8 mouse cellular contexts compared by ENCODE assay signal in the genomic region with DNA sequence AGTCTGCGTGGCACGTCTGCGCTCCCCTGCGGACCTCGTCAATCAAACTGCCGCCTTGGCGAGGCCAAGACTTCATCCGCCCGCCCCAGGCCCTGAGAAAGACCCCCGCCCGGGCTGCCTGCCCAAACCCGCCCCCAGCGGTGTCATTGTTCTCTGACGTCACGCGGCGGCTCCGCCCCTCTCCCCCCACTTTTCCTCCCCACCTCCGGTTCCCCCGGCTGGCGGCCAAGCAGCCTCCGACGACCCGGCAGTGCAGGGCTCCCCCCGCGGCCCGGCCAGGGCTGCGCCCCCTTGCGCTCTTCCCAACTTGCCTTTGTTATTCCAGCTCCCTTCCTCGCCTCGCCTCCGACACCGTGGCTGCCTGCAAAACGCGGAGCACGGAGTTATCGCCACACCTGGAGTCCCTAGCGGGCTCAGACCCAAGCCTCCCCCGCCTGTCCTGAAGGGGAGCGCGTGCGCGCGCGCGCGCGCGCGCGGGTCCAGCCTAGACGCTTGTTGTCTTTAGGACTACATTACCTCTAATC. TPM values are rescaled to one million over a fixed set of nuclear protein-coding genes. Genes with fewer than 3 reads are reported as not detected.
DNase-seq lines count a peak whose midpoint lies in the region; ATAC-seq and TF ChIP-seq lines count a peak whose summit lies in the region.

No protein-coding gene starts in this region.

- peak overlapping the region; percentile 97 for H3K9ac ChIP-seq in heart, embryonic 13.5 days
- H3K9ac ChIP-seq in kidney, postnatal 0 days (ENCODE audit: low read depth, low read length), result peak overlapping the region; percentile 95
- peak overlapping the region; percentile 84 for H3K9ac ChIP-seq in liver, adult 2 months (ENCODE audit: low read depth, low read length)

- no peaks in the 10 kb centered on the region for H3K4me1 ChIP-seq in embryonic fibroblast, embryonic 13.5 days (ENCODE audit: control insufficient read depth, insufficient read depth, low read length)
- H3K4me1 ChIP-seq in heart, embryonic 13.5 days, result peaks cover 62% of the 10 kb centered on the region
- H3K4me1 ChIP-seq in kidney, postnatal 0 days (replicated peaks; ENCODE audit: insufficient read depth, low read length), result peaks cover 25% of the 10 kb centered on the region
- peaks cover 11% of the 10 kb centered on the region for H3K4me1 ChIP-seq in liver, adult 2 months (ENCODE audit: control insufficient read depth, insufficient read depth, low read length)

- TF ChIP-seq CTCF in embryonic fibroblast, embryonic 13.5 days (IDR thresholded peaks at IDR 0.05; ENCODE audit: borderline replicate concordance, insufficient read depth, low read length), result peak; percentile 51; the same call in 1 of the 2 replicates
- peak; percentile 78 for TF ChIP-seq CTCF in kidney, postnatal 0 days (IDR thresholded peaks at IDR 0.05; ENCODE audit: low read depth)
- peak; percentile 64 for TF ChIP-seq CTCF in liver, adult 2 months (IDR thresholded peaks at IDR 0.05; ENCODE audit: low read depth, low read length)

- peaks cover 18% of the 10 kb centered on the region for H3K79me2 ChIP-seq in liver, adult 2 months (ENCODE audit: control insufficient read depth, insufficient read depth, low read length)

- H3K4me2 ChIP-seq in heart, embryonic 13.5 days, result peak overlapping the region; percentile 99
- H3K4me2 ChIP-seq in kidney, postnatal 0 days (ENCODE audit: low read length), result peak overlapping the region; percentile 93

- peak; percentile 96 for DNase-seq in 416B (ENCODE audit: low read depth)
- peak; percentile 91 to 92 for DNase-seq in adrenal gland, postnatal 4 days (ENCODE audit: low spot score in 2 of 2)
- peak; percentile 99 for DNase-seq in kidney, postnatal 0 days (ENCODE audit: low spot score)
- peak; percentile 90 for DNase-seq in liver, adult 2 months (ENCODE audit: extremely low read depth, low read depth, low spot score)
- peak; percentile 81 to 82 for DNase-seq in spleen, postnatal 36 days (ENCODE audit: low spot score in 2 of 2)

- H3K9me3 ChIP-seq in heart, embryonic 13.5 days, result no peaks in the 10 kb centered on the region
- no peaks in the 10 kb centered on the region for H3K9me3 ChIP-seq in kidney, postnatal 0 days (replicated peaks; ENCODE audit: low read length)

- peak; percentile 47 for TF ChIP-seq POLR2A in embryonic fibroblast, embryonic 13.5 days (IDR thresholded peaks at IDR 0.05; ENCODE audit: low read depth, low read length)
- TF ChIP-seq POLR2A in liver, adult 2 months (IDR thresholded peaks at IDR 0.05; ENCODE audit: extremely low read depth, insufficient read depth, low read length), result no peak

- peak overlapping the region; percentile 39 for H3K27ac ChIP-seq in embryonic fibroblast, embryonic 13.5 days (ENCODE audit: insufficient read depth, low read length)
- peak overlapping the region; percentile 100 for H3K27ac ChIP-seq in heart, embryonic 13.5 days (replicated peaks)
- H3K27ac ChIP-seq in kidney, postnatal 0 days, result peak overlapping the region; percentile 100
- peak overlapping the region; percentile 77 for H3K27ac ChIP-seq in liver, adult 2 months (replicated peaks; ENCODE audit: insufficient read depth, low read depth, low read length)

- WGBS in heart, embryonic 13.5 days, result under 1% methylated on average over 36 of the region's 52 CpGs
- 3% methylated on average over 51 of the region's 52 CpGs for WGBS in kidney, postnatal 0 days
- WGBS in liver, adult 2 months, result under 1% methylated on average over 51 of the region's 52 CpGs

- H3K27me3 ChIP-seq in heart, embryonic 13.5 days (replicated peaks), result no peaks in the 10 kb centered on the region
- no peaks in the 10 kb centered on the region for H3K27me3 ChIP-seq in kidney, postnatal 0 days (ENCODE audit: insufficient read depth, low read length)
- H3K27me3 ChIP-seq in liver, adult 2 months (ENCODE audit: control insufficient read depth, insufficient read depth, low read length), result no peaks in the 10 kb centered on the region

- H3K36me3 ChIP-seq in heart, embryonic 13.5 days, result no peaks in the 10 kb centered on the region
- no peaks in the 10 kb centered on the region for H3K36me3 ChIP-seq in kidney, postnatal 0 days (ENCODE audit: insufficient read depth, low read length)
- H3K36me3 ChIP-seq in liver, adult 2 months (ENCODE audit: control insufficient read depth, insufficient read depth, low read length), result no peaks in the 10 kb centered on the region

- ATAC-seq in heart, embryonic 13.5 days (ENCODE audit: extremely low read depth, insufficient number of reproducible peaks, low FRiP score, low TSS enrichment), result peak; percentile 48
- ATAC-seq in kidney, postnatal 0 days (replicated peaks; ENCODE audit: low FRiP score, low read depth), result peak; percentile 75
- ATAC-seq in monocyte, adult 5-6 weeks (replicated peaks; ENCODE audit: insufficient number of reproducible peaks, low FRiP score, low TSS enrichment, poor library complexity, severe bottlenecking), result peak; percentile 42

- H3K4me3 ChIP-seq in embryonic fibroblast, embryonic 13.5 days (ENCODE audit: insufficient read depth, low read length), result peak overlapping the region; percentile 66
- peak overlapping the region; percentile 92 for H3K4me3 ChIP-seq in heart, embryonic 13.5 days
- H3K4me3 ChIP-seq in kidney, postnatal 0 days (replicated peaks; ENCODE audit: low read depth, low read length), result peak overlapping the region; percentile 76
- peak overlapping the region; percentile 95 for H3K4me3 ChIP-seq in liver, adult 2 months (ENCODE audit: insufficient read depth, low read depth, low read length)

RNA-seq across cellular contexts. Expression of a gene that starts 1.5 kb away (rescaled TPM):
- 100 to 1,000 TPM; 105 to 122 TPM for total RNA-seq in adrenal gland, postnatal 4 days (2021)
- 61.9 and 73.9 TPM in 2 replicates for polyA plus RNA-seq in embryonic fibroblast, embryonic 13.5 days (2011; ENCODE audit: insufficient read length, low read depth, missing spikeins)
- 25.1 and 25.7 TPM in 2 replicates for polyA plus RNA-seq in heart, embryonic 13.5 days (2015; fragmentation: Nextera tagmentation; extraction: Ambion mirVana)
- 25.0 and 26.6 TPM in 2 replicates for polyA plus RNA-seq in kidney, postnatal 0 days (2015; fragmentation: Nextera tagmentation; extraction: Ambion mirVana)
- 5.3 and 10.1 TPM in 2 replicates for total RNA-seq in liver, adult 2 months (2014; rRNA removed)
- polyA plus RNA-seq in liver, adult 2 months (2012; rRNA removed), result 10.2 and 11.0 TPM in 2 replicates
- 18.2 to 63.6 TPM (median 22.9 TPM) in 3 replicates for total RNA-seq in monocyte, adult 5-6 weeks (2017)

Comparison
In these comparisons a context has a peak if more than half of its experiments do, and no peak if none do; other contexts are left out.
1. Peak in every context shown above with its lines: DNase-seq, ATAC-seq, H3K4me3 ChIP-seq and H3K27ac ChIP-seq.
2. H3K27ac ChIP-seq: peak in every context shown above with its lines; median percentile 100 in heart, embryonic 13.5 days; 100 in kidney, postnatal 0 days; 77 in liver, adult 2 months; 39 in embryonic fibroblast, embryonic 13.5 days.